Mouse (Mus musculus) left cerebral cortex, adult 2 months (tissue): ENCODE results near the gene Uqcrq. TPM values are rescaled to one million over a fixed set of nuclear protein-coding genes. Genes with fewer than 3 reads are reported as not detected.

ENCODE experiments used
- DNase-seq, 2 experiments: peaks; one replicate each; pipeline ENCODE4 v3.0.0; 2021 to 2022; ENCODE audit warnings: low spot score in 2 of 2, mixed read lengths in 1 of 2; ENCODE audit errors: extremely low spot score in 1 of 2
- H3K27ac ChIP-seq: fragments of 200-600 bp; 2 replicates; pipeline ENCODE4 v1.8.1; 2022
- H3K4me3 ChIP-seq: fragments of 200-600 bp; 2 replicates; pipeline ENCODE4 v1.8.1; 2022
- CTCF ChIP-seq: fragments of 200-600 bp; IDR thresholded peaks from 2 replicates; pipeline ENCODE4 v1.8.1; 2022; ENCODE audit warnings: antibody characterized with exemption, mild to moderate bottlenecking, moderate library complexity
- intact Hi-C: fragments of 180-260 bp; cut with DNase I; formaldehyde crosslinking; loops from one replicate; pipeline ENCODE4 v1.15.1; 2025
- total RNA-seq, 2 experiments: library from RNA; stranded (reverse); gene quantifications; 2 replicates each; pipeline ENCODE4 v1.2.3; 2021

The Uqcrq gene
- total RNA-seq, 2 experiments from 2014 or later, result 388 to 436 TPM

DNA sequence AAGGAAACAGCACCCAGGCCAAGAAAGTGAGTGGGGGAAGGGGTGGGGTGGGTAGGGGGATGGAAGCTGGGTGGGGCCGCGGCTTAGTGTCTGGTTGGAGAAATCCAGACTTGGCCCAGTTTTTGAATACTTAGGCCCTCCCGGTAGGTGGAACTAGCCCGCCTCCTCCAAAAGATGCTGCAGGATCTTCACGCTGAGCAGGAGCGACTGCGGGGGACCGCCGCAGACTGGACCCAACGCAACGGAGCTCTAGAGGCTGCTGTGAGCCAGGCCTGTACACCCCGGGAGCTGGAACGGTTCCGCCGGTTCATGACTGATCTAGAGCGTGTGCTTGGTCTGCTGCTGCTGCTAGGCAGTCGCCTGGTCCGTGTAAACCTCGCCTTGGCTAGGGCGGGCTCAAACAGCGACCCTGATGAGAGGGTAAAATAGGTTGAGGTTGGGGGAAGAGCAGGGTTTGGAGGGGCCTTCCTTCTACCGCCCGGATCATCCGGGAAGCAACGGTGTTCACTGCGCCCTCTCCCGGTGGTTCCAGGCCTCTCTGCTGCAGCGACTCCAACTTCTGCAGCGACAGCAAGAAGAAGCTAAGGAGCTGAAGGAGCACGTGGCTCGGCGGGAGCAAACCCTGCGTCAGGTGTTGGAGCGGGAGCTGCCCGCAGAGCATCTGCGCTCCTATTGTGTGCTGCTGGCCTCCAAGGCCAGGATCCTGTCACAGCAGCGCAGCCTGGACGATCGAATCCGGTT lies 35.8 kb upstream of the Uqcrq start:
- Histone ChIP-seq H3K27ac (peak overlapping the region; percentile 77), H3K4me3 (peak overlapping the region; percentile 38)
- intact Hi-C loops, result loop anchor here (10.0 kb wide), 1 partner anchor 378 kb away; no protein-coding TSS in a partner anchor
- peak; percentile 85 for TF ChIP-seq CTCF
- DNase-seq, result peak; percentile 85 to 86

DNA sequence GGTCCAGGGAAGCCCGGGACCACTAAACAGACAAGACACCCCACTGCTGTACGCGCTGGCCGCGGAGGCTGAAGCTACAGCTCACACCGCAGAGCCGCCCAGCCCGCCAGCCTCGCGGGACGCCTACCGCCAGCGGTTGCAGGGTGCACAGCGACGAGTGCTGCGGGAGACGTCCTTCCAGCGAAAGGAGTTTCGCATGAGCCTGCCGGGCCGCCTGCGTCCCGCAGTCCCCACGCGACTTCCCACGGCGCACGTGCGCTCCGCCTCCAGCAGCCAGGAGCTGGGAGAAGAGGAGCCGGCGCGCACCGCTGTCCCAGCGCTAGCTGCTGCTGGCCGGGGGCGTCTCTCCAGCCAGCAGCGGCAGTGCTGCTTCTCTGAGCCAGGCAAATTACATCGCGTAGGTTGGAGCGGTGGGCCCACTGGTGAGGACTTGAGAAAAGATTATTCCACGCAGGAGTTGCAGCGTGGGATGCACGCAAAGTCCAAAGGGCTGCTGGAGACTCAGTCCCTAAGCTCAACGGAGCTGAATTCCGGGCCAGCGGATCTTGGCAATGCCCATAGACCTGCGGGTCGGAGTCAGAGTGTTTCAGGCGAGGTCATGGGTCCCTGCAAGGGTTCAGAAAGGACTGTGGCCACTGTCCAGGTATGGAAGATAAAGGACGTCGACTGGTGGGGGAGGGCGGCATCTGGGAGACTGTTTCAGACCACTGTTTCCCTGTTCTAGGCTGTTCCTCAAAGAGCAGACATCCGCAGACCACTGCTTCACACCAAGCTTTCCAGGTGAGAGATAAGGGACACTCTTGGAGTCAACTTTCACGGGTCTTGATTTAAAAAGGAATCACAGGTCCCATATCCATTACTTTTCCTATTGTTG lies 33.2 kb upstream of the Uqcrq start:
- no peak for TF ChIP-seq CTCF
- Histone ChIP-seq H3K4me3 (peak overlapping the region; percentile 49), H3K27ac (peak overlapping the region; percentile 74)
- intact Hi-C loops, result loop anchor here (10.0 kb wide), 1 partner anchor 381 kb away; no protein-coding TSS in a partner anchor
- DNase-seq, result peak; percentile 75 to 78

DNA sequence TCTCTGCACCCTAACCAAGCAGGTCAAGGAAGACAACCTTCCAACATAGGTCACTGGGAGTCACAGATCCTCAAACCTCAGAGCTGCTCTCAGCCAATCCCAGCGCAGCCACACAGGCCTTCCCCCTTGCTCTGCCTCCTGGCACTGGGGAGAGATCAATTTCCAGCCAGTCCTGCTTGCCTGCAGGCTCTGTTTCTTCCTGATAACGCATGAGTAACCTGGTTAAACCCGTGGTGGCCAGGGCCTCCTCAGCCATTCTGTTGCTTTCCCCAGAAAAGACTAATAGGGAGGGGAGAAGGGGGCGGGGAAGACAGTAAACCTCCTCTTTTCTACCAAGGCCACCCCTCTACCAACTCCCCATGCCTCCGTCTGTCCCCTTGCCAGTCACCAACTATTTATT lies 31.1 kb upstream of the Uqcrq start:
- Histone ChIP-seq H3K4me3 (no peak overlapping the region), H3K27ac (no peak overlapping the region)
- DNase-seq, result no peak
- intact Hi-C loops, result loop anchor here (10.0 kb wide), 1 partner anchor 383 kb away; no protein-coding TSS in a partner anchor
- TF ChIP-seq CTCF, result no peak

DNA sequence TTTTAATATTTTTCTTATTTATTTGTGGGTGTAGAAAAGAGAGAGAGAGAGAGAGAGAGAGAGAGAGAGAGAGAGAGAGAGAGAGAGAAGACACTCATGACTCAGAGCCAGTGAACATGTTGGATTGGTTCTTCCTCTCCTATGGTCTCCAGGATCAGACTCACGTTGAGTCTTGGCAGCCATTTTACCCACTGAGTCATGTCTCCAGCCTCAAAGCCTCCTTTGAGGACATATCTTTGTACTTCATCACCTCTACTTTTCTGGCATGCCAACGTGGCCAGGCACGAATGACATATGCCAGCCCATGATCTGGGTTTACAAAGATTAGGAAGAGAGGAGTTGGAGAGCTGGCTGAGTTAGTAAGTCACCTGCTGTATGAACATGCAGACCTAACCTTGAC lies 29.6 kb upstream of the Uqcrq start:
- no peak overlapping the region for H3K4me3 ChIP-seq
- no peak for TF ChIP-seq CTCF
- no peak overlapping the region for H3K27ac ChIP-seq
- intact Hi-C loops, result loop anchor here (10.0 kb wide), 1 partner anchor 385 kb away; no protein-coding TSS in a partner anchor
- no peak for DNase-seq

DNA sequence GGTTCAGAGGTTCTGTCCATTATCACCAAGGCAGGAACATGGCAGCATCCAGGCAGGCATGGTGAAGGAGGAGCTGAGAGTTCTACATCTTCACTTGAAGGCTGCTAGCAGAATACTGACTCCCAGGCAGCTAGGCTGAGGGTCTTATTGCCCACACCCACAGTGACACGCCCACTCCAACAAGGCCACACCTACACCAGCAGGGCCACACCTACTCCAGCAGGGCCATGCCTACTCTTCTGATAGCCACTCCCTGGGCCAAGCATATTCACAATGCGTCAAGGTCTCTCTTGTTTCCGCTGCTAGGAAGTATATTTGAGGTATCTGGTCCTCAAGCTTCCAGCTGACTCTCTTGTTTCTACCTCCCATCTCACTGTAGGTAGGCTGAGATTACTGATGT lies 28.4 kb upstream of the Uqcrq start:
- Histone ChIP-seq H3K4me3 (no peak overlapping the region), H3K27ac (no peak overlapping the region)
- intact Hi-C loops, result loop anchor here (10.0 kb wide), 1 partner anchor 1044 kb away; no protein-coding TSS in a partner anchor
- no peak for TF ChIP-seq CTCF
- DNase-seq, result no peak

DNA sequence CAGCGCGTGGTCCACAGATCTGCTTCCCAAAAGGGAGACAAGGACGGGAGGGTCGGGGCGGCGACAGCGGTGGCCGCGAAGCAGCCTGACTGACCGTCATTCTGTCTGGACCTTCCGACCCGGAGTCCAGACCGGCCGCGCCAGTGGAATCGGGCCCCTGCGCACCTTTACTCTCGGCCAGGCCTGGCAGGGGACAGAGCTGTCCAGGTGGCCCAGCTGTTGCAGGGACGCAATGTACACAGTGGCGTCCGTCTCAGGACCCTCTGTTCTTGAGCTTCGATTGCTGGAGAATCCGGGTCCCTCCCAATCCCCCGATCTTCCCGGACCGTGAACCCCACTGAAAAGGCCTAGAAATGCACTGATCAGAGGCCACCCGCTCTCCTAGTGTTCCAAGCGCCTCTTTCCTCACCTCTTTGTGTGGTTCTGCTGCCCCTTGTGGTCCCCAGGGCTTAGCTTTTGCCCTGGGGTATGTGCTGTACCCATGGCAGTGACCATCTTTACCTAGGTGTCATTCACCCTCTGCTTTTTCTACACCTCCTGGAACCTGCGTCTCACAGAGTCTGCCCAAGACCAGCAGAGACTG lies 26.8 kb upstream of the Uqcrq start:
- Histone ChIP-seq H3K27ac (peak overlapping the region; percentile 71), H3K4me3 (peak overlapping the region; percentile 60)
- DNase-seq, result no peak
- intact Hi-C loops, result loop anchor here (10.0 kb wide), 1 partner anchor 1043 kb away; no protein-coding TSS in a partner anchor
- peak; percentile 21 for TF ChIP-seq CTCF

DNA sequence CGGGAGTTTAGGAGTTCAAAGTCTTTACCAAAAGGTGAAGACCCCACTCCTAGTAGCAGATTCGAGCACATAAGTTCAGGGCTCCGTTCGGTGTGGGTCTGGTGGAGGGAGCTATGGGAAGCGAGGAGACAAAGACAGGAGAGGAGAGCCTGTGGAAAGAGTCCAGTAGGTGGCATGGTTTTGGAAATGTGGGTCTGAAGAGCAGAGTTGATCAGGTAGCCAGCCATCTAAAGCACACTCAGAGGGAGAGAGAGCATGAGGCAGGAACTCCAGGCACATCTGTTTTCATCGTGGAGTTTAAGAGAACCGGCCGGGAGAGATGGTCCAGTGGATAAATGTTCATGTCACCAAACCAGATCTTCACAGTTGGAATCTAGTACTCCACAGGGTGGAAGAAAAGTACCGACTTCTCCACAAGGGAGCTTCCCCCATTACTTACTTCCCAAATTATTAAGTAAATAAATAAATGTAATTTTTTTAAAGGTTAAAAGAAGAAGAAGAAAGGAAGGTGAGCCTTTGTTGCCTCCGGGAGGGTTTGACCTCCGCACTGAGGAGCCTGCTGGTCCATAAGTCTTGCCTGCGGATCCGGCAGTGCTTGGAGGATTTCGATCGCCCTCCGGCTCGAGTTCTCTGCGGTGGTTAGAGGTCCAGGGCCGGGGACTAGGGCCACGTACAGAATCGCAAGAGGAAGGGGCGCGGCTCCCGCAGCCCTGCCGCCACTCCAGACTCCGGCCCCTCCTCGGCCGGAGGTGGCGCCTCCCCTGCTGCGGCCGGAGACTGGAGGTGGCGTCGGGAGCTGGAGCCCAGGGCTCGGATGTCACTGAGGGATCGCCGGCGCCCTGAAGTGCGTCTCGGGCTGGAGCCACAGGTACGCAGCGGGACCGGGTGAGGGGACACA lies 26.1 kb upstream of the Uqcrq start, which contains the start of the genes Gm10447 and Shroom1:
Gene Gm10447 (minus strand): TSS at position 637 of the 898 bp plus-strand sequence.
Gene Shroom1 (plus strand): TSS at position 732 of the 898 bp plus-strand sequence.
- no peak for DNase-seq
- peak within 1 kb of the TSS; percentile 60 for H3K4me3 ChIP-seq
- peak within 1 kb of the TSS; percentile 71 for H3K27ac ChIP-seq
- peak; percentile 57 for TF ChIP-seq CTCF
- intact Hi-C loops, result loop anchor here (10.0 kb wide), 1 partner anchor 1042 kb away; no protein-coding TSS in a partner anchor

DNA sequence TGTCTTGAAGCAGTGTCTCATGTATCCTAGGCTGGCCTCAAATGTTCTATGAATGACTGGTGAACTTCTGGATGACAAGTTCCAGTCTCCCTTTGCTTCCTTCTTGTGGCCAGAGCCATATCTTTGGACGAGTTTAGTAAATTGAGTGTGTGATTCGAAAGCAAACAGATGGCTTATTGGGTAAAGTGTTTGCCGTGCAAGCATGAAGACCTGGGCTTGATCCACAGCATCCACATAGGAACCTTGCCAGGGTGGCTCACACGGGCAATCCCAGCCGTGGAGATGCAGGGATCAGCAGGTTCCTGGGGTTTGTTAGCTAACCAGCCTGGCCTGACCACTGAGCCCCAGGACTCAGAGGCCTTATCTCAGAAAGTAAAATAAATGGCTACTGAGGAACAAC lies 22.4 kb upstream of the Uqcrq start:
- intact Hi-C loops, result loop anchor here (10.0 kb wide), 1 partner anchor 1038 kb away; no protein-coding TSS in a partner anchor
- Histone ChIP-seq H3K4me3 (no peak overlapping the region), H3K27ac (no peak overlapping the region)
- TF ChIP-seq CTCF, result no peak
- no peak for DNase-seq

DNA sequence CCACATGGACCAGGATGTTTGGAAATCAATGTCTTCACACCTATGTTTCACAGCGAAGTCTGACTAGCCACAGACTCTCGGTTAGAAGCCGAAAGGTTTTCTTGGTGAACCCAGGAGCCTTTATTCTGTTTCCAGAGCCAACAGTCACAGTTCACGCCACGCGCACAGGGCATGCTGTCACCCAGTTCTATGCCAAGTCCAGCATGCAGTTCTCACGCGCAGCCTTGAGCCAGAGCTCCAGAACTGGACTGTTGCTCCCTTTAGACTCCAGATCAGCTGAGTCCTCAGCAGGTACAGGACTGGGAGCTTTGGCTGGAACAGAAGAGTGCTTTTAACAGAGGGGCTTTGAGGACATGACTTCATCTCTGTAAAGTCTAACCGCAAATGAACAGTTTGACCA lies 21.8 kb upstream of the Uqcrq start:
- no peak for TF ChIP-seq CTCF
- Histone ChIP-seq H3K4me3 (no peak overlapping the region), H3K27ac (no peak overlapping the region)
- intact Hi-C loops, result loop anchor here (10.0 kb wide), 1 partner anchor 1038 kb away; no protein-coding TSS in a partner anchor
- no peak for DNase-seq

DNA sequence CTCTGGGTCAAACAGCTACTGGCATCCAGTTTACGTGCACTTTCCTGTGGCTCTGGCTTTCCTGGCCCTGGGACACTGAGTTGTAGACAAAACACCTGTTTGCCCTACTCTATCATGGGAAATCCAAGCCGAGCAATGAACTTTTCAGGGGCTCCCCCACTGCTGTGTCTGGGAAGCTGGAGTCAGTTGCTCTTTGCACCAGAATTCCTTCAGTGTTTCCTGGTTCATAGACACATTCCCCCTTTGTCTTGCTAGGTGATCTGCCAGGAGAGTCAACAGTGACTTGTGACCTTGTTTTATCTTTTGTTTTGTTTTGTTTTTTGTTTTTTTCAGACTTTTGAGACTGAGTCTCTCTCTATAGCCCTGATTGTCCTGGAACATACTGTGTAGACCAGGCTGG lies 20.7 kb upstream of the Uqcrq start:
- intact Hi-C loops, result loop anchor here (10.0 kb wide), 1 partner anchor 1037 kb away; no protein-coding TSS in a partner anchor
- no peak for DNase-seq
- no peak overlapping the region for H3K4me3 ChIP-seq
- no peak overlapping the region for H3K27ac ChIP-seq
- TF ChIP-seq CTCF, result no peak
